Mouse (Mus musculus): ENCODE data around the gene Them7. TPM values are rescaled to one million over a fixed set of nuclear protein-coding genes. Genes with fewer than 3 reads are reported as not detected.

The Them7 gene
- polyA plus RNA-seq, 1 experiment, result not detected

GRCm38 (mm10) chr2:105416660-105417348 is 192.7 kb downstream of the Them7 start:
- Histone ChIP-seq H3K4me1 (ENCODE audit: control insufficient read depth, insufficient read depth, low read length) (no peaks in the 10 kb centered on the region), H3K9ac (ENCODE audit: low read depth, poor library complexity, severe bottlenecking) (no peak overlapping the region), H3K27me3 (ENCODE audit: control insufficient read depth, insufficient read depth, low read length, poor library complexity, severe bottlenecking) (no peaks in the 10 kb centered on the region), H3K36me3 (ENCODE audit: control insufficient read depth, insufficient read depth, low read length, poor library complexity, severe bottlenecking) (no peaks in the 10 kb centered on the region), H3K9me3 (replicated peaks; ENCODE audit: control insufficient read depth, insufficient read depth, low read length, poor library complexity, severe bottlenecking) (no peaks in the 10 kb centered on the region), H3K4me3 (ENCODE audit: low read depth, low read length) (no peak overlapping the region), H3K27ac (ENCODE audit: insufficient read depth, low read length) (no peak overlapping the region)
- no peak for TF ChIP-seq POLR2A (IDR thresholded peaks at IDR 0.05; ENCODE audit: insufficient read depth, low read length)
- TF ChIP-seq CTCF (IDR thresholded peaks at IDR 0.05; ENCODE audit: low read depth, low read length), result no peak
- no peak for TF ChIP-seq EP300 (IDR thresholded peaks at IDR 0.05; ENCODE audit: insufficient read depth, low read depth, low read length)

- H3K4me3 ChIP-seq (ENCODE audit: low read depth, low read length), result no peak overlapping the region
- TF ChIP-seq EP300 (IDR thresholded peaks at IDR 0.05; ENCODE audit: insufficient read depth, low read depth, low read length) (no peak), POLR2A (IDR thresholded peaks at IDR 0.05; ENCODE audit: insufficient read depth, low read length) (no peak), CTCF (IDR thresholded peaks at IDR 0.05; ENCODE audit: low read depth, low read length) (no peak)
- H3K27me3 ChIP-seq (ENCODE audit: control insufficient read depth, insufficient read depth, low read length, poor library complexity, severe bottlenecking), result no peaks in the 10 kb centered on the region
- H3K4me1 ChIP-seq (ENCODE audit: control insufficient read depth, insufficient read depth, low read length), result no peaks in the 10 kb centered on the region
- H3K27ac ChIP-seq (ENCODE audit: insufficient read depth, low read length), result no peak overlapping the region
- no peak overlapping the region for H3K9ac ChIP-seq (ENCODE audit: low read depth, poor library complexity, severe bottlenecking)
- no peaks in the 10 kb centered on the region for H3K36me3 ChIP-seq (ENCODE audit: control insufficient read depth, insufficient read depth, low read length, poor library complexity, severe bottlenecking)
- no peaks in the 10 kb centered on the region for H3K9me3 ChIP-seq (replicated peaks; ENCODE audit: control insufficient read depth, insufficient read depth, low read length, poor library complexity, severe bottlenecking)
Observed at GRCm38 (mm10) chr2:105417663-105418062, 193.5 kb downstream of the Them7 start.

DNA sequence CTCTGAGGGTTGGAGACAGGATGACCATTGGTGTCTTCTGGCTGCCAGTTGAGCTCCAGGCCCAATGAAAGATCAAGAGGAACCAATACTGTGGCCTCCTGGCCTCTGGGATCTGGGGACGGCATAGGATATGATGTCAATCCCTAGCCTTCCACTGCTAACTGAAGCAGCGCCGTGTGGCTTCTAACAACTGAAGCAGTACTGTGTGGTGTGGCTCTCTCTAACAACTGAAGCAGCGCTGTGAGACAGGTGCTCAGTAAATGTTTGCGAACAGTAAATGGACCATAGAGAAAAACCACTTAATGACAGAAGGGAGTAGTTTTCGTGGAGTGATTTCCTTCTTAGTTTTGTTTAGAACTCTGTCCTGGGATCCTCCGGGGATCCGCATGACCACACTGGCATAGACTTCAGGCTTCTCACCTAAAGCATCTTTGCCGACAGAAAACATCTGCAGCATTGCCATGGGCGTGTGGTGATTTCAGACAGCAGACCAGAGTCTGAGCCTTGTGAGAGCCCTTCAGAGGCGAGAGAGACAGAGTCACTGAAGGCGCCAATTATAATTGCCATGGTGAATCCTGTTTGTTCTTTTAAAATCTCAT is 194.6 kb downstream of the Them7 start:
- Histone ChIP-seq H3K27me3 (ENCODE audit: control insufficient read depth, insufficient read depth, low read length, poor library complexity, severe bottlenecking) (no peaks in the 10 kb centered on the region), H3K9ac (ENCODE audit: low read depth, poor library complexity, severe bottlenecking) (no peak overlapping the region), H3K36me3 (ENCODE audit: control insufficient read depth, insufficient read depth, low read length, poor library complexity, severe bottlenecking) (no peaks in the 10 kb centered on the region), H3K9me3 (replicated peaks; ENCODE audit: control insufficient read depth, insufficient read depth, low read length, poor library complexity, severe bottlenecking) (no peaks in the 10 kb centered on the region), H3K27ac (ENCODE audit: insufficient read depth, low read length) (no peak overlapping the region), H3K4me3 (ENCODE audit: low read depth, low read length) (no peak overlapping the region), H3K4me1 (ENCODE audit: control insufficient read depth, insufficient read depth, low read length) (no peaks in the 10 kb centered on the region)
- TF ChIP-seq POLR2A (IDR thresholded peaks at IDR 0.05; ENCODE audit: insufficient read depth, low read length) (no peak), EP300 (IDR thresholded peaks at IDR 0.05; ENCODE audit: insufficient read depth, low read depth, low read length) (no peak), CTCF (IDR thresholded peaks at IDR 0.05; ENCODE audit: low read depth, low read length) (no peak)

GRCm38 (mm10) chr2:105427447-105427846 is 203.3 kb downstream of the Them7 start:
- no peaks in the 10 kb centered on the region for H3K4me1 ChIP-seq (ENCODE audit: control insufficient read depth, insufficient read depth, low read length)
- no peak overlapping the region for H3K4me3 ChIP-seq (ENCODE audit: low read depth, low read length)
- TF ChIP-seq EP300 (IDR thresholded peaks at IDR 0.05; ENCODE audit: insufficient read depth, low read depth, low read length) (no peak), CTCF (IDR thresholded peaks at IDR 0.05; ENCODE audit: low read depth, low read length) (no peak), POLR2A (IDR thresholded peaks at IDR 0.05; ENCODE audit: insufficient read depth, low read length) (no peak)
- no peaks in the 10 kb centered on the region for H3K27me3 ChIP-seq (ENCODE audit: control insufficient read depth, insufficient read depth, low read length, poor library complexity, severe bottlenecking)
- H3K36me3 ChIP-seq (ENCODE audit: control insufficient read depth, insufficient read depth, low read length, poor library complexity, severe bottlenecking), result no peaks in the 10 kb centered on the region
- no peak overlapping the region for H3K9ac ChIP-seq (ENCODE audit: low read depth, poor library complexity, severe bottlenecking)
- no peak overlapping the region for H3K27ac ChIP-seq (ENCODE audit: insufficient read depth, low read length)
- H3K9me3 ChIP-seq (replicated peaks; ENCODE audit: control insufficient read depth, insufficient read depth, low read length, poor library complexity, severe bottlenecking), result no peaks in the 10 kb centered on the region

DNA sequence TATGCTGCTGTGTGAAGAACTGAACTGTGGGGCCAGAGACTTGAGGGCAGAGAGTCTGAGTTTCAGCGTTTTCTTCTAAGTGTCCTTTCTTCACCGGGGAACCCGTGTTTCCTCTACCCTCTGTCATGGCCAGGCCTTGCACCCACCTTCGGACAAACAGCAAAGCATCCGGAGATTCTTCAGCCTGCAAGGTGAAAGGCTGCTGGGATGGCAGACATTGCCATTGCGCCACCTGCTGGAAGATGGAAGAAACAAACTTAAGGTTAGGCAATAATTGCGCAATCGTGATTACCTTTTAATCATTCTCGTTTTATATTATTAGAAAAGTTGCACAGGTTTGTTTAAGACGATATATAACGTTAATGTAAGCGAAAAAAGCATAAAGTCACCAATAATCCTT is 203.9 kb downstream of the Them7 start:
- H3K27ac ChIP-seq (ENCODE audit: insufficient read depth, low read length), result no peak overlapping the region
- H3K27me3 ChIP-seq (ENCODE audit: control insufficient read depth, insufficient read depth, low read length, poor library complexity, severe bottlenecking), result no peaks in the 10 kb centered on the region
- H3K4me3 ChIP-seq (ENCODE audit: low read depth, low read length), result no peak overlapping the region
- TF ChIP-seq CTCF (IDR thresholded peaks at IDR 0.05; ENCODE audit: low read depth, low read length) (peak; percentile 69), POLR2A (IDR thresholded peaks at IDR 0.05; ENCODE audit: insufficient read depth, low read length) (no peak)
- H3K36me3 ChIP-seq (ENCODE audit: control insufficient read depth, insufficient read depth, low read length, poor library complexity, severe bottlenecking), result no peaks in the 10 kb centered on the region
- H3K4me1 ChIP-seq (ENCODE audit: control insufficient read depth, insufficient read depth, low read length), result no peaks in the 10 kb centered on the region
- no peak overlapping the region for H3K9ac ChIP-seq (ENCODE audit: low read depth, poor library complexity, severe bottlenecking)
- no peaks in the 10 kb centered on the region for H3K9me3 ChIP-seq (replicated peaks; ENCODE audit: control insufficient read depth, insufficient read depth, low read length, poor library complexity, severe bottlenecking)

DNA sequence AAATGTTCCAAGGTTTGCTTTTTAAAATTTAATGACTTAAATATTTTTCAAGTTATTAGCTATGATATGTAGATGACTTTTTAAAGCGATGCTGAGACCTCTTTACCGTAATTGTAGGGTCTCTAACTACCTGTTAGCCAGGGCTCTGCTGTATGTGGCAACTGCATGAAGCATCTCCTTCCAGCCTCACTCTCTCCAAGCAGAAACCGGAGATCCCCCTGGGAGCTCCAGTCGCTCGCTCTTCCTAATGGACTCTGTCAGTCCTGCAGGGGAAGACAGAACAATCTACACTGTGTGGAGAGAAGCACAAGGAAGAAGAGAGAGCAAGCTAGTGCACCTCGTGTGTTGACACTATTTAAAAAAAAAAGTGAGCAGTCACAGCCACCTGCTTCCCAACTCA is 204.3 kb downstream of the Them7 start:
- Histone ChIP-seq H3K4me1 (ENCODE audit: control insufficient read depth, insufficient read depth, low read length) (no peaks in the 10 kb centered on the region), H3K9ac (ENCODE audit: low read depth, poor library complexity, severe bottlenecking) (no peak overlapping the region), H3K27me3 (ENCODE audit: control insufficient read depth, insufficient read depth, low read length, poor library complexity, severe bottlenecking) (no peaks in the 10 kb centered on the region), H3K9me3 (replicated peaks; ENCODE audit: control insufficient read depth, insufficient read depth, low read length, poor library complexity, severe bottlenecking) (no peaks in the 10 kb centered on the region), H3K36me3 (ENCODE audit: control insufficient read depth, insufficient read depth, low read length, poor library complexity, severe bottlenecking) (no peaks in the 10 kb centered on the region), H3K4me3 (ENCODE audit: low read depth, low read length) (no peak overlapping the region), H3K27ac (ENCODE audit: insufficient read depth, low read length) (no peak overlapping the region)
- TF ChIP-seq CTCF (IDR thresholded peaks at IDR 0.05; ENCODE audit: low read depth, low read length) (no peak), POLR2A (IDR thresholded peaks at IDR 0.05; ENCODE audit: insufficient read depth, low read length) (no peak), EP300 (IDR thresholded peaks at IDR 0.05; ENCODE audit: insufficient read depth, low read depth, low read length) (no peak)

Other genes with a start within 250 kb of the Them7 start
- 361 and 367 TPM in 2 replicates for gene Eif3m, start 207.2 kb upstream of the Them7 start, polyA plus RNA-seq (2011; ENCODE audit: insufficient read depth, insufficient read length, low read depth, missing spikeins)
- not detected in 2 replicates for gene Gm11060, start 132.3 kb upstream of the Them7 start, polyA plus RNA-seq (2011; ENCODE audit: insufficient read depth, insufficient read length, low read depth, missing spikeins)
- 4.1 and 4.6 TPM in 2 replicates for gene Wt1, start 97.8 kb upstream of the Them7 start, polyA plus RNA-seq (2011; ENCODE audit: insufficient read depth, insufficient read length, low read depth, missing spikeins)
- gene Rcn1, start 175.0 kb downstream of the Them7 start, polyA plus RNA-seq (2011; ENCODE audit: insufficient read depth, insufficient read length, low read depth, missing spikeins), result 73.8 and 75.3 TPM in 2 replicates

All from ES-Bruce4 (cell line).